Mouse (Mus musculus): Measurements from ENCODE around the gene Slc35a3.
"Not testable (repeated sequence)": the region's sequence is repeated elsewhere in the genome, so short reads cannot be mapped to it uniquely, and the experiment has no call there.

Slc35a3 gene

DNA sequence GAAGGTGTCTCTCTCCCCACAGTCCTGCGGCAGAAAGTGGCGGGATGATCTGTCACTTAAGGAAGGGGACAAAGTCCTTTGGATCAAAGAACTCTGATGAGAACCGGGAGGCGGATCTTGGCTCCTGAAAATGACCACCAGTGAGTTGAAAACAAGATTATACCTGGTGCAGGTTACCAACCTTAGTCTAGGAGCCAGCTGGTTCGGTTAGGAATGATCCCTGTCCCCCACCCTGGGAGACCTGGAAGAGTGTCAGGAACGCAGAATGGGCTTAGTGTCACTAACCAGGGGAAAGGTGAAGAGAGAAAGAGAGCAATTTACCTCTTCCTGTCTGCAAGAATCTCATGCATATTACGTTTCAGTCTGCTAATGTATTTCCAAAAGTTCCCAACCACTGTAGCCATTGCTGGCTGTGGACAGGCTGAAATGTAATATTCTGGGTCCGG is at the start of gene Slc35a3:
Gene Slc35a3, minus strand, starts transcription at position 396 of the 446 bp plus-strand sequence.
- in situ Hi-C loops (cut with MseI, MboI), result no loop called here

DNA sequence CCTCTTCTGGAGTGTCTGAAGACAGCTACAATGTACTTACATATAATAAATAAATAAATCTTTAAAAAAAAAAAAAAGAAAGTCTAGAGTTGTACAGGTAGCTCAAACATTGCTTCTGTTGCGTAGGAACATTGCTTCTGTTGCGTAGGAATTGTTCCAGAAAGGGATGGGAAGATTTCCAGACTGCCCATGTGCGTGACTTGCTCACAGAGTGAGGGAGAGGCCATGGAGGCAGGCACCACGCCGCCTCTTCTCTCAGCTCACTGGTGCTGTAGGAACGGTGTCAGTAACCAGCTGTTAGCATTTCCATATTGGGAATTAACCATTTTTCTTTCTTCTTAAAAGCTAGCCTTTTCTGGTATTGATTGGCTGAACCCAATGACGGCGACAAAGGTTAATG is 40.2 kb upstream of the Slc35a3 start:
- in situ Hi-C loops (cut with MseI, MboI), result no loop called here

DNA sequence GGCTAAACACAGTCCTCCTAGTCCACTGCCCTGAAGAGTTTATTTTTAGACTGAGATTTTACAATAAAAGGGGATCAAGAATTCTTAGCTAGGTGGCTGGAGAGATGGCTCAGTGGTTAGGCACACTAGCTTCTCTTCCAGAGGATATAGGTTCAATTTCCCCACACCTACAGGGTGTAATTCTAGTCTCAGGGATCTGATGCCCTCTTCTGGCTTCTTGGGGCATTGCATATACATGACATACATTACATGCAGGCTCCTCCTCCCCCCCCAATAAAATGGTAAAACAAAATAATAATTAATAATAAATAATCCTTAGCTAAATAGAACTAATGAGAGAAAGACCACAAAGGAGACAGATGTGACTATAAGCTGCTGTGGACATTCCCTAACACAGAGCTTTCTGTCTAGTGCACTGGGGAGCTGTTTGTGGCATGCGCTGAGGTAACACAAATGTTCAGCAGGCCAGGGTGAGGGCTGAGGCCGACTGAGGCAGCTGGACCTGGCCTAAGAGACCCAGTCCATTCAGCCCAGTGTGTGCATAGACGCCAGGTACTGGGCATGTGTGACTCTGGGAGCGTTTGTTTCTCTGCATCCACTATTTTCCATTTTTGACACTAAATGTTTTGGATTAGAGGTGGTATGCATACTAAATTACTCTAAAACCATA is 38.7 kb upstream of the Slc35a3 start:
- in situ Hi-C loops (cut with MseI, MboI), result no loop called here

DNA sequence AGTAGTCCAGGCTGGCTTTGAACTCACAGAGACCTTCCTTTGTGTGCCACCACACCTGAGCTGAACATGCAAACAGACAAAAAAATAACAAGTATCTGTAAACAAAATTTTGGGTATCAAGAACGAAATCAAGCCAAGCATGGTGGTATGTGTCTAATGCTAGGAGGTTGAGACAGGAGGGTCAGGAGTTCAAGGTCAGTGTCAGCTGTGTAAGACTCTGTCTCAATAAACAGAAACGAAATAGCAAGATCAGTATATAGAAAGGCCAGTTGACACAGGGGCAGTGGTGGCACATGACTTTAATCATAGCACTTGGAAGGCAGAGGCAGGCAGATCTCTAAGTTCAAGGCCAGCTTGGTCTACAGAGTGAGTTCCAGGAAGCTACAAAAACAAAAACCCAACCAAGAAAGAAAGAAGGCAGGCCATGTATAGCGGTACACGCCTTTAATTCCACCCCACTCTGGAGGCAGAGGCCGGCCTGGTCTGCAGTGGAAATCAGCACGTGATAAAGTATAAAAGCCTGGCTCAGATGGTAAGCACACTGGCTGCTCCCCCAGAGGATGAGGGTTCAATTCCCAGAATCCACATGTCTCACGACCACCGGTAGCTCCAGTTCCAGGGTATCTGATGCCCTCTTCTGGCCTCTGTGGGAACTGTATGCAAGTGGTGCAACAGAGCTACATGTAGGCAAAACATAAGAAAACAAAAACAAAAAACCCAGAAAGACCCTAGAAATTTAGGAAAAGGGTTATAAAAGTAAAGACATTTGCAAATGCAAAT is 36.0 kb upstream of the Slc35a3 start:
- in situ Hi-C loops (cut with MseI, MboI), result no loop called here

DNA sequence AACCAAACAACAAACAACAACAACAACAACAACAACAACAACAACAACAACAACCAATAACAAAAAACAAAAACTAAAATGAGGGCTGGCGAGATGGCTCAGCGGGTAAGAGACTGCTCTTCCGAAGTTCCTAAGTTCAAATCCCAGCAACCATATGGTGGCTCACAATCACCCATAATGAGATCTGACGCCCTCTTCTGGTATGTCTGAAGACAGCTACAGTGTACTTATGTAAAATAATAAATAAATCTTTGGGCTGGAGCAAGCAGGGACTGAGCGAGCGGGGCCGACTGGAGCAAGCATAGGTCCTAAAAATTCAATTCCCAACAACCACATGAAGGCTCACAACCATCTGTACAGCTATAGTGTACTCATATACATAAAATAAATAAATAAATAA is 35.0 kb upstream of the Slc35a3 start:
- in situ Hi-C loops (cut with MseI, MboI), result not testable (repeated sequence)

DNA sequence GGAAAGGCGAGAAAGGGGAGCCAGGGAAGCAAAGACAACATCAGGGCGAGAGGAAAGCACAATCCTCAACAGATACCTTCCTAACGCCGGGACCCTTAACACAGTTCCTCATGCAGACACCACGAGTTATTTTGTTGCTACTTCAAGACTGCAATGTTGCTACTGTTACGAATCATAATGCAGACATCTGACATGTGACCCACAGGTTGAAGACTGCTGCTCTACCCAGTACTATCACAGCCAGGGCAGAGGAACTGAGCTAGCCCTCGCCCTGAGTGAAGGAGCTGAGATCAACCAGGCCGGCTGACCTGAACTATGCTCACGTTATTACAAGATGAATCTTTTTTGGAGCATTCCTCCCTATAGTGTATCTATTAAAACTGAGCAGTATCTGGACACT is 28.3 kb upstream of the Slc35a3 start:
- in situ Hi-C loops (cut with MseI, MboI), result no loop called here

DNA sequence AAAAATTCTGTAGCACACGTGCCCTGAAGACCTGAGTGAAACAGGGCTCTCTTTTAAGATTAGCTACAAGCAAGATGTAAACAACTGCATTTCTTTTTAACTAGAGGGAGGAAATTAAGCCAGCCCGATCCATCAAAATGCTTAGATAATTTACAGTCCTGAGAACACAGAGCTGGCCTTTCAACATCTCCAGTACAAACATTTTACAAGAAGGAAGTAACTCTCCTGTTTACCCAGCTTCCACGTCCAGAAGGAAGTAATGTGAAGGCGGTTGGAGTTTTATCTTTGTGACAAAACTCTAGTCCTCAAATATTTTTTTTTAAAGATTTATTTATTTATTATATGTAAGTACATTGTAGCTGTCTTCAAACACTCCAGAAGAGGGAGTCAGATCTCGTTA is 27.5 kb upstream of the Slc35a3 start:
- in situ Hi-C loops (cut with MseI, MboI), result no loop called here

DNA sequence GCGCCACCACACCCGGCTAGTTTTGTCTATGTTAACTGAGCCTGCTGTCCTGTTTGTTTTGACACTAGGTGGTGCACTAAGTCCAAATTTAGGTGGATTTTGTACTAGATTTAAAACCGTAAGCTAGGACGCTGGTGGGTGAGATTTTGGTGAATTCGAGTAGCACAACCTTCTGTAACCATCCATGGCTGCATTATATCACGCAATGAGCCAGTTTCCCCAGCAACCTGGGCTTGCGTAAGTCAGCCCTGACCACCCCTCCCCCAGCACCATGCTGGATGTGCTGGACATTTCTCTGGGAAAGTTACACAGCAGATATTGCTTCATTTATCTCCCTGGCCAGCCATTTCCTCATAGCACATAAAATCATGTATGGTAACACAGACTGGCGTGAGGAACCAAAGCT is 24.7 kb upstream of the Slc35a3 start:
- in situ Hi-C loops (cut with MseI, MboI), result no loop called here

DNA sequence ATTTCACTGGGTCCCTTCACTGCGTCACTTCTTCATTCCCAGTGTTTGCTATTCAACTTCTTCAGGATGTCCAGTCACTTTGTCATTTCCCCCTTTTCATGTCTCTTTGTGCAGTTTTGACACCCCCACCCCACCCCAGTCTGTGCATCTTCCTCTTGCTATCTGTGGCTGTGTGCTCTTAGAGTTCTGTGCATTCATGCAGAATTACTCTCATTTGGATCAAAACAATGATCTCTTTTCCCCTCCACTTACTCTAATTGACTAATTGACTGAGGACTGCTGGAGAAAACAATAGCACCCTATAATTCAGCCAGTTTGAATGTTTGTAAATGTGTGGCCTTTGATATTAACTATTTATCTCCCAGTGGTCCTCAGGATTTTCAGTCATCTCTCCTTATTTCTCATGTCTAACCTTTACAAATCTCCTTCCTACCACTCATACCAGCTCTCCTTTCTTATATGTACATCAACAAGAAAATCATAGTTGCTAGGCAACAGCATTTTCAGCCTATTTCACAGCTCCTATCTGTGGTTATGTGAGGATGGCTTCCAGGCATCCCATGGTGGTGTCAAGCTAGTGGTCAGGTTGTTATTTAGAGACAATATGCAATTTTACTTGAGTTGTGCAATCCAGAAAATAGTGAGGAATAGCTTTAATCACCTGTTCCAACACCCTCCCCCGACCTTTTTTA is 17.0 kb upstream of the Slc35a3 start:
- in situ Hi-C loops (cut with MseI, MboI), result no loop called here

DNA sequence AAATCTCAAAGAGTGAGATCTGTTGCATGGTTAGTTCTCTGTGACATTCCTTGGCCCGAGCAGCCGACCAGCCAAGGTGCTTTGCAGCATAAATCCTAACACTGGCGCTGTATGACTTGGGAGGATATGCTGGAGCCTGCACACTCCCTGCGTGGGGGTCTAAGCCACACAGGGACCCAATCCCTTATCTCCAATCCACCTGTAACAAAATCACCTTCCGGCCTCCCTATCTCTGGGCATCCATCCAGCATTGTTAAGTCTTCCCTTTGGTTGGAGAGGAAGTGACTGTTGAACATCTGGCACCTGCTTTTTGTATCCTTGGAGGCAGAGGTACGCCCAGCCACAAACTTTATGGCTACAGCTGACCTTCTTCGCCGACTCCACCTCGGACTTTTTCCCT is 14.2 kb upstream of the Slc35a3 start:
- in situ Hi-C loops (cut with MseI, MboI), result no loop called here

DNA sequence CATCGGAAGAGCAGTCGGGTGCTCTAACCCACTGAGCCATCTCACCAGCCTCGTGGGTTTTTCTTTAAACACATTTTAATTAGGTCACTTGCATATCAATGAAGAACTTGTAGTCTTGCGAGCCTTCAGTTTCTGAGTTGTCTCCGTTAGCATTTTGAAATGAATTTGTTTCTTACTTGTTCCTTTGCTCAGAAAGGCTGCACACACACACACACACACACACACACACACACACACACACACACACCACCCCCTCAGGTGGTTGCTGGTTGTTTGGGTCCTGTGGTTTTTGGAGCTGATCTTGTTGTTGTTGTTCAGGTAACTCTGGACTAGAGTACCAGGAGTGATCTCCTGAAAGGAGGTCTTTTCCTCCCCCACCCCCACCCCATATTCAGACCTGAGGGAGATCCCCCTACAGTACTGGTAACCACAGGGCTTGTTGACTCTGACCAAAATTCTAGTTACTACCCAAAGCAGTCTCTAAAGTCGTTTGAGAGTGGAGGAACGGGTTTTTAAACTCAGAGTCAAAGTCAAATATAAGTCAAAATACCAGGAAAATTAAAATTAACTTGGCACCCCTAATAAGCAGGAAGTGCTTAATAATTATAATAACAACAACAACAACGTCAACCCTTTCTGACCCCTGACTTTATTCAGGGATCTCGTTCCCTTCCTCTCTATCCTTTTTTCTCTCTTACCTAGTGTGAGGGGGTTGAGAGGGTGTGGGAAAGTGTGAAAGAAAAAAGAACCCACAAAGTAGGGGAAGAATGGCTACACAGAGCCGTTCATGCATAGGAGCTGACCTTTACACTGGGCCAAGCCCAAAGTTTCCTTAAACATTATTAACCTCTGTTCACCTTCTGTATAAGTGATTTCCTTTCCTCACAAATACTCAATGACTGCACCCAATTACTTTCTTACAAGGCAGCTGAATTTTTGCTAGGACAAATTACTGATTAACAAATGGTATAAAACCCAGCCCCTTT is 11.2 kb upstream of the Slc35a3 start:
- in situ Hi-C loops (cut with MseI, MboI), result no loop called here

DNA sequence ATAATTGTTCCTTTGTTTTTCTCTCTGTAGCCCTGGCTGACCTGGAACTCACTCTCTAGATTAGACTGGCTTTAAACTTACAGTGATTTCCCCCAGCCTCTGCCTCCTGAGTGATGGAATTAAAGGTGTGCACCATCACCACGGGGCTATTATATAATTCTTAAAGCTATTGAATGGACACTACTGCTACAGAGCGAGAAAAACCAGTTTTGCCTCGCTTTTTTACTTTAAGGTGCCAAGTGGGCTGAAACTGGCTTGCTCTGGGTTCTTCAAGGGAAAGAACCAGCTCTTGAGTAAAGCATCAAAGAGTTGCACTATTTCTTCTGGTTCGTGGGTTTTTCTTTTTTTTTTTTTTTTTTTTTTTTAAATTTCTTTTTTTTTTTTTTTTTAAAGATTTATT is 10.3 kb upstream of the Slc35a3 start:
- in situ Hi-C loops (cut with MseI, MboI), result no loop called here

DNA sequence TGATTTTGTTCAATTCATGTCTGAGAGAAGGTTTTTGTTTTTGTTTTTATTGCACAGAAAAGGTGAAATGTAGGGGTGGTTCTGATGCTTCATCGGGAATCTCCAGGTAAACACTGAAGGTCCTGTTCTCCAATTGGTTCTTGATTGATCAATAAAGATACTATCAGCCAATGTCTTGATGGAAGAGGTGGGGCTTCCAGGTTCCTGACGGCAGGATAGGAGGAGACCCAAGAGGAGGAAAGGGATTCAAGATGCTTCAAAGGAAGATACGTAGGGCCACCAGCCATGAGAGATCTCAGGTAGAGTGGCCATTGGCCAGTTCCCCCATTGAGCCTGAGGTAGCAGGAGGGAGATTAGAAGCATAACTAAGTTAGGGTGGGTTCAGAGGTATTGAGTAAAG is 6.3 kb upstream of the Slc35a3 start:
- in situ Hi-C loops (cut with MseI, MboI), result no loop called here

DNA sequence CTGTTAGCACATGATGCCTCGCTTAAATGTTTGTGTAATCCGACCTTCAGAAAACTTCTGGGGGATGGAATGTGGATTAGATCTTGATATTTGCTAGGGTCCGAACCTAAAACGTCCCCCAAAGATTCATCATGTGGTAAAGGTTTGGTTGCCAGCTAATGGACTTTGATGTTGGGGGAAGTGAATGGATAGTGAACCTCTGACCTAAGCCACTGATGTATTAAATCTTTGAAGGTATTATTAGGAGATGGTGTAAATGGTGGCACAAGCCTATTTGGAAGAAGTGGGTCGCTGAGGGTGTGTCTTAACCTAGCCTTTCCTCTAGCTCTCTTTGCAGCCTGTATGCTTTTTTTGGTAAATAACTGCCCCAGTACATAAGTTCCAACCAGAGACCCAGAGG is 400 bp upstream of the Slc35a3 start:
- in situ Hi-C loops (cut with MseI, MboI), result no loop called here

DNA sequence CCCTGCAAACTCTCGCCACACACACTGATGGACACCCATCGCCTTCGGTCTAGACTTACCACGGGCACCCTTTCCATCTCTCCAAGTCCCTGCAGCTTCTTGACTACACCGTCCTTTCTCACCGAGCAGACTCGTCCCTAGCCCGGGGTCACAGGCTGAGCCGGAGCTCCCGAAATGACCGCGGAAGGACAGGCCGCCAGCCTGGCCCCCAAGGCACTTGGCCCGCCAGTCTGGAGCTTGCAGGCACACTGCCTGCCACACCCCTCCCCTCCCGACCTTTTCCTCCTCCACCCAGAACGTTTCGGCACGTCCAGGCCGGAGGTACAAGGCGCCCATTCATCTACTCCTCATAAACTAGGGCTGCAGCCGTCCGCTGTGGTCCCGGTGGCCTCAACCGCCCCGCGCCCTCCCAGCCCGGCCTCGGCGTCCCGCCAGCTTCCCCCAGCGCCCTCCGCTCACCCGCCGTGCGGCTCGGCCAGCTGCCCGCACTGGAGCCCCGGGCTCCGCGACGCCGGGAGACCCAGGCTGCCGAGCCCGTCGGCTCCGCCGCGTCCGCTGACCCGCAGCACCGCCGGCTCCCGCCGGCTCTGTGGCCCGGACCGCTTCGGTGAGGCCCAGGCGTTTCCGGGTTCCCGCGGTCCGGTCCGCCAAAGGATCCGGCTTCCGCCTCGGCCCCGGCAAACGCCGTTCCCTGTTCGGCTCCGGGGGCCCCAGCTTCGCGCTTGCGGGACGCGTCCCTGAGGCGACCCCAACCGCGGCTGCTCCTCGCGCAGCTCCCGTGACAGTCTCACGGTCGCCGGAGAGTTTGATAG is 801 bp downstream of the Slc35a3 start:
- in situ Hi-C loops (cut with MseI, MboI), result no loop called here

DNA sequence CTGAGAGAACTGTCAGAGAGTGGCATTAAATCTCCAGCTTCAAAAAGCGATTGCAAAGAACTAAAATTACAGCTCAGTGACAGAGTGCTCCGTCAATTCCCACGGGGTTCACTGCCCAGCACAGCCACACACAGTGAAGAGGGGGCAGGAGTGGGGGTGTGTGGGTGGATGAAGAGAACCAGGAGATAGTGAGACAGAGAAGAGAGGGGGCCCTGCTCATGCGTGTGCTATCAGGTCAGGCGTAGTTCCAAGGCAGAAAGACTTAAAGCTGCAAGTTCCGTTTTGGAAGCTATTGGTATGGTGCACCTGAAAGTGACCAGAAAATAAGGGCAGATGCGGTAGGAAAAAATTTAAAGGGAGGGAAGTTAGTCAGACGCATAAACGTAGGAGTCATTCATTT is 1.7 kb downstream of the Slc35a3 start:
- in situ Hi-C loops (cut with MseI, MboI), result no loop called here

DNA sequence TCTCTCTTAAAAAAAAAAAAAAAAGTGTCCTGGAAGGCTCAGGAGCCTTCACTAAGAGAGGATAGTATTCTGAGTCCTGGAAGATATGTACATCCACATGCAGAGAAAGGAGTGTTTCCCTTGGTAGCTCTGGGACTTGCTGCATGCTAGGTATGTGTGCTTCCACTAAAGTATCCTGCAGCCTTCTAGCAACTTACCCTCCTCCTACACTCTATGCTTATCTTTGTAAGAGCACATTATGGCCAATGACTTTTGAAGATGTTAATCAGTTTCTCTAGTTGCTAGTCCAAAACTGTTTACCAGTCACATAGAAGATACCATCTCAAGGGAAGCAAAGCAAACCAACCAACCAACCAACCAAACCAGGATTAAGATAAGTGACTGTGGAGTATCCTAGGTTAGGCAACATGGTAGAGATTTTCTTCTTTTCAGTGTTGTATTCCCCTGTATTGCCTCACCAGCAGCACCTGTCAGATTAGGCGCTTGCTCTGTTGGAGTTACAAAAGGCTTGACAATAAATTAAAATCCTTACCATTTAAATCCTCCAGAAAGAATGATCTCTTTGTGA is 6.9 kb downstream of the Slc35a3 start:
- in situ Hi-C loops (cut with MseI, MboI), result no loop called here

DNA sequence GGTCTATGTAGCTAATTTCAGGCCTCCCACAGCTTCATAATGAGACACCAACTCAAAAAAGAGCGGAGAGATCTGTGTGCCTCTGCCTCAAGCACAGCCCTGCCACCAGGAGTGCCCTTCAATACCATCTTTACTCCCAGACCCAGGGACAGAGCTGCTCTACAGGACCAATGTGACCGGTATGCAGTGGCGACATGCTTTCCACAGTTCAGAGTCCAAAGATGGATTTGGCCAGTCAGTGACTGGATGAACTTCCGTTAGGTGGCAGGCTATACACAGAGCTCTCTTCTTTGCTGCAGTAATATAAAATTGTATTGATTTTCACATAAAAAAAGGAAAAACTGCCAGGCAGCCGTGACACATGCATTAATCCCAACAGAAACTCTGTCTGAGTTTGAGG is 8.8 kb downstream of the Slc35a3 start:
- in situ Hi-C loops (cut with MseI, MboI), result no loop called here

DNA sequence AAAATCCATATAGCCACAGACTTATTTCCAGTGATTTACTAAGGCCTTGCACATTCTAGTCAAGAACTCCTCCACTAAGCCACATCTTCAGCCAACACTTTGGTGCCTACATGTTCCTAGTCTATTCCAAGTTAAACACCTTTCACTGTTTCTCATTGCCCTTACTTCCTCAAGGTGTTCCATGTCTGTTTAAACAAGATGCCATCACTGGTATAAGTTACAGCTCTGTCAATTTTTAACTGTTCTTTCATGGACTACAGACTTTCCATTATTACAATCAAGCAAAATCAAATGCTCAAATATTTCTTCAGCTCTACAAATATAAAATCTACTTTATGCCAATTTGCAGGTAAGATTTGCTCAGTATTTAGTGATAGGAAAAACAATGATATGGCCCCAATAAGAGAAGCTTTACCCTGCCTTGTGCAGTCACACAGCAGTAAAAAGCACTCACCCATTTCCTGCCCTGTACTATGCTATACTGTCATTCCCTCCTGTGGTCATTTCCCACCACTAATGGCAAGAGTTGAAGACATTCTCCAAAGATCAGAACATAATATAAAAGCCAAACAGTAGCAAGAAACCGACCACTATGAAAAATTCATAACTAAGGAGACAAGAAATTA is 9.9 kb downstream of the Slc35a3 start:
- in situ Hi-C loops (cut with MseI, MboI), result no loop called here

DNA sequence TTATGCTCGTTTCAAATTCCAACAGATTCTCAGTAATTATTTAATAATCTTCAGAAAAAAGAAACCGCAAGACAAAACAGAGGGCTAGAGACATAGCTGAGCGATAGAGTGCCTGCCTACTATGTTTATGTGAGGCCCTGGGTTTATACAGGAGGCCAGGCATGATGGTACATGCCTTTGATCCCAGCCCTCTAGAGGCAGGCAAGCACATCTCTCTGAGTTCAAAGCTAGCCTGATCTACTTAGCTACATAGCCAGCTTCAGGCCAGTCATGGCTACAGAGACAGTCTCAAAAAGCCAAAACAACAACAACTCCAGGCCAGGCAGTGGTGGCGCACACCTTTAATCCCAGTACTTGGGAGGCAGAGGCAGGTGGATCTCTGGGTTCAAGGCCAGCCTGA is 11.0 kb downstream of the Slc35a3 start:
- in situ Hi-C loops (cut with MseI, MboI), result no loop called here

All from mouse trophoblast stem cell (cell line).